Mouse (Mus musculus): Measurements from ENCODE around the gene Ociad1. TPM values are rescaled to one million over a fixed set of nuclear protein-coding genes. Genes with fewer than 3 reads are reported as not detected.

Ociad1 gene
- 148 and 177 TPM in 2 replicates for polyA plus RNA-seq (2014; fragmentation: Nextera tagmentation; extraction: Ambion mirVana)

- peaks cover 3% of the 10 kb centered on the region; the same call in 1 of the 2 replicates for H3K36me3 ChIP-seq (ENCODE audit: control insufficient read depth, insufficient read depth, low read length)
- H3K27ac ChIP-seq (ENCODE audit: low read depth, low read length): peak within 1 kb of the TSS; percentile 93
- ATAC-seq (ENCODE audit: low FRiP score) (peak; percentile 100), DNase-seq (ENCODE audit: low spot score) (peak; percentile 98)
- H3K9me3 ChIP-seq (ENCODE audit: control insufficient read depth, low read length): no peaks in the 10 kb centered on the region
- peak within 1 kb of the TSS; percentile 95 for H3K4me3 ChIP-seq (ENCODE audit: low read depth, low read length)
- H3K4me2 ChIP-seq (replicated peaks; ENCODE audit: low read depth, low read length): peak within 1 kb of the TSS; percentile 58
- under 1% methylated on average over 54 of the region's 58 CpGs for WGBS
- no peaks in the 10 kb centered on the region for H3K4me1 ChIP-seq (replicated peaks; ENCODE audit: control insufficient read depth, insufficient read depth, low read length)
- H3K27me3 ChIP-seq (ENCODE audit: control insufficient read depth, insufficient read depth, low read length): no peaks in the 10 kb centered on the region
- peak within 1 kb of the TSS; percentile 91 for H3K9ac ChIP-seq (ENCODE audit: low read depth, low read length)
Observed at GRCm38 (mm10) chr5:73292502-73293457, at the start of gene Ociad1. TSS of gene Ociad1 (plus strand) at chr5:73292784.

GRCm38 (mm10) chr5:73244403-73244802 lies 48.2 kb upstream of the Ociad1 start:
- H3K9me3 ChIP-seq (ENCODE audit: control insufficient read depth, low read length): no peaks in the 10 kb centered on the region
- ATAC-seq (ENCODE audit: low FRiP score): no peak
- no peaks in the 10 kb centered on the region; the same call in 1 of the 2 replicates for H3K4me1 ChIP-seq (replicated peaks; ENCODE audit: control insufficient read depth, insufficient read depth, low read length)
- H3K4me2 ChIP-seq (replicated peaks; ENCODE audit: low read depth, low read length): no peak overlapping the region
- H3K9ac ChIP-seq (ENCODE audit: low read depth, low read length): no peak overlapping the region
- no peak overlapping the region for H3K4me3 ChIP-seq (ENCODE audit: low read depth, low read length)
- no peak for DNase-seq (ENCODE audit: low spot score)
- no peaks in the 10 kb centered on the region for H3K36me3 ChIP-seq (ENCODE audit: control insufficient read depth, insufficient read depth, low read length)
- H3K27me3 ChIP-seq (ENCODE audit: control insufficient read depth, insufficient read depth, low read length): no peaks in the 10 kb centered on the region
- whole genome bisulfite sequencing: 85% methylated on average over 13 of the region's 13 CpGs
- no peak overlapping the region for H3K27ac ChIP-seq (ENCODE audit: low read depth, low read length)

GRCm38 (mm10) chr5:73246414-73246813 lies 46.2 kb upstream of the Ociad1 start:
- Histone ChIP-seq H3K36me3 (ENCODE audit: control insufficient read depth, insufficient read depth, low read length) (no peaks in the 10 kb centered on the region), H3K9ac (ENCODE audit: low read depth, low read length) (no peak overlapping the region), H3K9me3 (ENCODE audit: control insufficient read depth, low read length) (no peaks in the 10 kb centered on the region), H3K4me2 (replicated peaks; ENCODE audit: low read depth, low read length) (no peak overlapping the region), H3K4me3 (ENCODE audit: low read depth, low read length) (no peak overlapping the region), H3K27me3 (ENCODE audit: control insufficient read depth, insufficient read depth, low read length) (no peaks in the 10 kb centered on the region), H3K27ac (ENCODE audit: low read depth, low read length) (no peak overlapping the region), H3K4me1 (replicated peaks; ENCODE audit: control insufficient read depth, insufficient read depth, low read length) (no peaks in the 10 kb centered on the region; the same call in 1 of the 2 replicates)
- no peak for ATAC-seq (ENCODE audit: low FRiP score)
- DNase-seq (ENCODE audit: low spot score): no peak
- 94% methylated on average over 6 of the region's 6 CpGs for WGBS

- Histone ChIP-seq H3K9ac (ENCODE audit: low read depth, low read length) (no peak overlapping the region), H3K4me3 (ENCODE audit: low read depth, low read length) (no peak overlapping the region), H3K36me3 (ENCODE audit: control insufficient read depth, insufficient read depth, low read length) (no peaks in the 10 kb centered on the region), H3K27ac (ENCODE audit: low read depth, low read length) (no peak overlapping the region), H3K9me3 (ENCODE audit: control insufficient read depth, low read length) (no peaks in the 10 kb centered on the region), H3K4me1 (replicated peaks; ENCODE audit: control insufficient read depth, insufficient read depth, low read length) (no peaks in the 10 kb centered on the region), H3K27me3 (ENCODE audit: control insufficient read depth, insufficient read depth, low read length) (no peaks in the 10 kb centered on the region), H3K4me2 (replicated peaks; ENCODE audit: low read depth, low read length) (no peak overlapping the region)
- ATAC-seq (ENCODE audit: low FRiP score): no peak
- no peak for DNase-seq (ENCODE audit: low spot score)
- 88% methylated on average over 8 of the region's 8 CpGs for WGBS
Observed at GRCm38 (mm10) chr5:73248211-73248610, 44.4 kb upstream of the Ociad1 start.

GRCm38 (mm10) chr5:73249341-73249740 lies 43.2 kb upstream of the Ociad1 start:
- no peak overlapping the region for H3K4me3 ChIP-seq (ENCODE audit: low read depth, low read length)
- no peaks in the 10 kb centered on the region; the same call in 1 of the 2 replicates for H3K4me1 ChIP-seq (replicated peaks; ENCODE audit: control insufficient read depth, insufficient read depth, low read length)
- H3K4me2 ChIP-seq (replicated peaks; ENCODE audit: low read depth, low read length): no peak overlapping the region
- H3K27ac ChIP-seq (ENCODE audit: low read depth, low read length): no peak overlapping the region
- ATAC-seq (ENCODE audit: low FRiP score) (no peak), DNase-seq (ENCODE audit: low spot score) (no peak)
- 96% methylated on average over 4 of the region's 4 CpGs for WGBS
- no peaks in the 10 kb centered on the region for H3K27me3 ChIP-seq (ENCODE audit: control insufficient read depth, insufficient read depth, low read length)
- no peaks in the 10 kb centered on the region for H3K9me3 ChIP-seq (ENCODE audit: control insufficient read depth, low read length)
- no peaks in the 10 kb centered on the region for H3K36me3 ChIP-seq (ENCODE audit: control insufficient read depth, insufficient read depth, low read length)
- H3K9ac ChIP-seq (ENCODE audit: low read depth, low read length): no peak overlapping the region

GRCm38 (mm10) chr5:73252739-73253138 lies 39.8 kb upstream of the Ociad1 start:
- no peak overlapping the region for H3K4me3 ChIP-seq (ENCODE audit: low read depth, low read length)
- no peaks in the 10 kb centered on the region; the same call in 1 of the 2 replicates for H3K4me1 ChIP-seq (replicated peaks; ENCODE audit: control insufficient read depth, insufficient read depth, low read length)
- no peak overlapping the region for H3K4me2 ChIP-seq (replicated peaks; ENCODE audit: low read depth, low read length)
- H3K36me3 ChIP-seq (ENCODE audit: control insufficient read depth, insufficient read depth, low read length): no peaks in the 10 kb centered on the region
- DNase-seq (ENCODE audit: low spot score) (no peak), ATAC-seq (ENCODE audit: low FRiP score) (no peak)
- H3K9ac ChIP-seq (ENCODE audit: low read depth, low read length): no peak overlapping the region
- H3K27me3 ChIP-seq (ENCODE audit: control insufficient read depth, insufficient read depth, low read length): no peaks in the 10 kb centered on the region
- no peak overlapping the region for H3K27ac ChIP-seq (ENCODE audit: low read depth, low read length)
- no peaks in the 10 kb centered on the region for H3K9me3 ChIP-seq (ENCODE audit: control insufficient read depth, low read length)

GRCm38 (mm10) chr5:73254660-73255059 lies 37.9 kb upstream of the Ociad1 start:
- H3K4me1 ChIP-seq (replicated peaks; ENCODE audit: control insufficient read depth, insufficient read depth, low read length): no peaks in the 10 kb centered on the region; the same call in 1 of the 2 replicates
- no peaks in the 10 kb centered on the region for H3K36me3 ChIP-seq (ENCODE audit: control insufficient read depth, insufficient read depth, low read length)
- DNase-seq (ENCODE audit: low spot score) (peak; percentile 27), ATAC-seq (ENCODE audit: low FRiP score) (no peak)
- no peaks in the 10 kb centered on the region for H3K27me3 ChIP-seq (ENCODE audit: control insufficient read depth, insufficient read depth, low read length)
- H3K9ac ChIP-seq (ENCODE audit: low read depth, low read length): no peak overlapping the region; the same call in 1 of the 2 replicates
- peak overlapping the region; percentile 56 for H3K4me2 ChIP-seq (replicated peaks; ENCODE audit: low read depth, low read length)
- H3K4me3 ChIP-seq (ENCODE audit: low read depth, low read length): peak overlapping the region; percentile 93
- WGBS: 60% methylated on average over 5 of the region's 5 CpGs
- H3K27ac ChIP-seq (ENCODE audit: low read depth, low read length): no peak overlapping the region
- H3K9me3 ChIP-seq (ENCODE audit: control insufficient read depth, low read length): no peaks in the 10 kb centered on the region

GRCm38 (mm10) chr5:73255321-73256251 lies 37.0 kb upstream of the Ociad1 start:
- WGBS: under 1% methylated on average over 92 of the region's 129 CpGs
- peak overlapping the region; percentile 93 for H3K4me3 ChIP-seq (ENCODE audit: low read depth, low read length)

More at GRCm38 (mm10) chr5:73255321-73256251, 37.0 kb upstream of the Ociad1 start:
- H3K4me1 ChIP-seq (replicated peaks; ENCODE audit: control insufficient read depth, insufficient read depth, low read length): no peaks in the 10 kb centered on the region; the same call in 1 of the 2 replicates
- no peaks in the 10 kb centered on the region for H3K9me3 ChIP-seq (ENCODE audit: control insufficient read depth, low read length)
- peak overlapping the region; percentile 77 for H3K9ac ChIP-seq (ENCODE audit: low read depth, low read length)
- H3K36me3 ChIP-seq (ENCODE audit: control insufficient read depth, insufficient read depth, low read length): no peaks in the 10 kb centered on the region
- ATAC-seq (ENCODE audit: low FRiP score) (peak; percentile 71), DNase-seq (ENCODE audit: low spot score) (peak; percentile 79)
- peak overlapping the region; percentile 93 for H3K27ac ChIP-seq (ENCODE audit: low read depth, low read length)
- no peaks in the 10 kb centered on the region for H3K27me3 ChIP-seq (ENCODE audit: control insufficient read depth, insufficient read depth, low read length)
- H3K4me2 ChIP-seq (replicated peaks; ENCODE audit: low read depth, low read length): peak overlapping the region; percentile 56
